Mouse (Mus musculus) heart, embryonic 14.5 days (tissue): ENCODE measurements around the gene Prkaa1. TPM values are rescaled to one million over a fixed set of nuclear protein-coding genes. Genes with fewer than 3 reads are reported as not detected.

Experiments
- ATAC-seq: fragments of 200-750 bp; cut with Nextera tagmentation; 2 replicates; pipeline ENCODE4 v1.8.0; 2017; ENCODE audit warnings: low read depth, moderate TSS enrichment; ENCODE audit not compliant: insufficient number of reproducible peaks, insufficient read depth, low FRiP score
- H3K27ac ChIP-seq, 2 experiments: fragments of 200-500 bp in 1 of 2; fragments of 300-500 bp in 1 of 2; sonication (generic) in 1 of 2; replicated peaks in 1 of 2; 2 replicates each; pipeline ENCODE4 v1.5.1; 2012 to 2014; ENCODE audit warnings: low read depth in 2 of 2, low read length in 2 of 2, control low read depth in 1 of 2, mild to moderate bottlenecking in 1 of 2, mixed read lengths in 1 of 2; ENCODE audit not compliant: control insufficient read depth in 1 of 2, insufficient read depth in 1 of 2
- H3K27me3 ChIP-seq: fragments of 300-500 bp; sonication (generic); 2 replicates; pipeline ENCODE4 v1.6.1; 2014; ENCODE audit warnings: mild to moderate bottlenecking, low read length, control low read depth; ENCODE audit not compliant: control insufficient read depth, insufficient read depth
- H3K36me3 ChIP-seq: fragments of 300-500 bp; sonication (generic); 2 replicates; pipeline ENCODE4 v1.6.1; 2014; ENCODE audit warnings: mild to moderate bottlenecking, control low read depth, low read length, mixed read lengths; ENCODE audit not compliant: control insufficient read depth, insufficient read depth
- H3K4me1 ChIP-seq, 2 experiments: fragments of 200-500 bp in 1 of 2; fragments of 300-500 bp in 1 of 2; sonication (generic) in 1 of 2; 2 replicates each; pipeline ENCODE4 v1.6.1; 2012 to 2014; ENCODE audit warnings: low read length in 2 of 2, control low read depth in 1 of 2, mixed read lengths in 1 of 2; ENCODE audit not compliant: control insufficient read depth in 2 of 2, insufficient read depth in 2 of 2
- H3K4me2 ChIP-seq: fragments of 300-500 bp; sonication (generic); 2 replicates; pipeline ENCODE4 v1.6.1; 2014; ENCODE audit warnings: mild to moderate bottlenecking, low read length
- H3K4me3 ChIP-seq, 2 experiments: fragments of 200-500 bp in 1 of 2; fragments of 300-500 bp in 1 of 2; sonication (generic) in 1 of 2; 2 replicates each; pipeline ENCODE4 v1.5.1; 2012 to 2014; ENCODE audit warnings: low read length in 2 of 2, mild to moderate bottlenecking in 2 of 2, control low read depth in 1 of 2, low read depth in 1 of 2, moderate library complexity in 1 of 2; ENCODE audit not compliant: control insufficient read depth in 1 of 2, insufficient read depth in 1 of 2
- H3K9ac ChIP-seq: fragments of 300-500 bp; sonication (generic); 2 replicates; pipeline ENCODE4 v1.6.1; 2014; ENCODE audit warnings: mild to moderate bottlenecking, low read length
- H3K9me3 ChIP-seq: fragments of 300-500 bp; sonication (generic); 2 replicates; pipeline ENCODE4 v1.6.1; 2016; ENCODE audit warnings: low read length, control low read depth; ENCODE audit not compliant: control insufficient read depth
- WGBS: fragments of 180-500 bp; shearing (Covaris S2); extraction: QIAGEN DNeasy Blood & Tissue Kit; methylation state at CpG from one replicate; pipeline ENCODE4 v1.1.7; 2014; 5-methylcytosine and 5-hydroxymethylcytosine counted together
- polyA plus RNA-seq: library from polyadenylated mRNA; unstranded; fragments of >200 nt; fragmentation: Nextera tagmentation; extraction: Ambion mirVana; gene quantifications from 2 replicates; pipeline ENCODE4 v1.2.1, GENCODE M21; 2014

Prkaa1 gene
- polyA plus RNA-seq, 1 experiment from 2014 or later: 20.9 TPM

DNA sequence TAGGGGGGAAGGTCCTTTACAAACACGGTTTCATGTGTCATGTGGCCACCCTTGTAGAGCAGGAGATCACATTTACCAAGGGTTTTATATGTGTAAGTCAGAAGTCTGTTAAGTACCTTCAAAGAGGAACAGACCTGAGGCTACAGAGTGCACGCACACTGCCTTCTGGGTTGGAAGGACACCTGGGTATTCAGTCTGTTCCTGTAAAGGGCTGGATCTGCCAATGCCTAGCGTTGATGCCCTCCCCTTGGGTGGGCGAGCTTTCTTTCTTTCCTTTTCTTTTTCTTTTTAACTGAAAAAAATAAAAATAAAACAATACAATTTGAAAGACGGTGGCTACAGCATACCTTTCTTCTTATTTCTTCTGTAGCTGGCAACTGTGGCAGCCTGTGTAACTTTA lies 11.4 kb downstream of the Prkaa1 start:
- Histone ChIP-seq H3K9ac (no peak overlapping the region), H3K9me3 (no peaks in the 10 kb centered on the region), H3K4me1 (peaks cover 10 to 20% of the 10 kb centered on the region in 2 experiments), H3K4me3 (no peak overlapping the region), H3K4me2 (no peak overlapping the region), H3K27ac (no peak overlapping the region), H3K27me3 (no peaks in the 10 kb centered on the region), H3K36me3 (no peaks in the 10 kb centered on the region)
- WGBS: 80% methylated on average over 5 of the region's 5 CpGs
- ATAC-seq: no peak

DNA sequence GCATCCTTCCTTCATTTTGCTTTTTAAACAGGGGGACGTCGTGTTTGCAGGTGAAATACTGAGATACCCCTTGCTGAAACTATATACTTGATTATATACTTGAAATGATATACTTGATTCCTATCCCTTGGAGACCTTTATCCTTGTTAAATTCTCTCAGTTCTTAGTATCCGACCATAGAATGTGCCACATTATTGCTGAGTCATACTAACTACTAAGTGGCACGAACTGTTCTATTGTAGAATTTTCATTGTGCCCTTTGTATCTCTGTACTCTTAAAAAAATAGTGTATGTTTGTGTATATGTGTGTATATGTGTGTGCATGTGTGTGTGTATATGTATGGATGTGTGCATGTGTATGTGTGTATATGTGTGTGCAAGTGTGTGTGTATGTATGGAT lies 12.7 kb downstream of the Prkaa1 start:
- Histone ChIP-seq H3K4me2 (no peak overlapping the region), H3K27ac (no peak overlapping the region), H3K9me3 (no peaks in the 10 kb centered on the region), H3K9ac (no peak overlapping the region), H3K4me1 (peaks cover 10 to 20% of the 10 kb centered on the region in 2 experiments), H3K4me3 (no peak overlapping the region), H3K27me3 (no peaks in the 10 kb centered on the region), H3K36me3 (peaks cover 4% of the 10 kb centered on the region; the same call in 1 of the 2 replicates)
- no peak for ATAC-seq
- 88% methylated on average over 4 of the region's 4 CpGs for WGBS

DNA sequence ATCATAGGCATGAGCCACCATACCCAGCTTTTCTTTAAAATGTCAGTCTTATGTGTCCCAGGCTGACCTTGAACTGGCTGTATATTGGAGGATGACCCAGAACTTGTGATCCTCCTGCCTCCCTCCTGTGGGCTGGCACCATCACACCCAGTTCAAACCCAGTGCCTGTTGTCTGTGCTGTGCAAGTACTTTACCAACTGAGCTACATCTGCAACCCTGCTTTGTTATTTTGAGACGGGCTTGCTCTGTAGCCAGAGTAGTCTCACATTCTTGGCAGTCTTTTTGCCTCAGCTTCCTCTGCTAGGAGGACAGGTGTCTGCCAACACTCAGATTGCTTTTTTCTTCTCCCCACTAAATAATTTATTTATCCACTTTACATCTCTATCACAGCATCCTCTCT lies 13.7 kb downstream of the Prkaa1 start:
- no peak overlapping the region for H3K4me2 ChIP-seq
- H3K4me3 ChIP-seq: no peak overlapping the region
- no peak overlapping the region for H3K27ac ChIP-seq
- no peaks in the 10 kb centered on the region for H3K9me3 ChIP-seq
- H3K4me1 ChIP-seq: peaks cover 10 to 20% of the 10 kb centered on the region in 2 experiments
- H3K27me3 ChIP-seq: no peaks in the 10 kb centered on the region
- 21% methylated on average over 1 of the region's 1 CpGs for WGBS
- ATAC-seq: no peak
- H3K9ac ChIP-seq: no peak overlapping the region
- H3K36me3 ChIP-seq: peaks cover 4% of the 10 kb centered on the region; the same call in 1 of the 2 replicates

DNA sequence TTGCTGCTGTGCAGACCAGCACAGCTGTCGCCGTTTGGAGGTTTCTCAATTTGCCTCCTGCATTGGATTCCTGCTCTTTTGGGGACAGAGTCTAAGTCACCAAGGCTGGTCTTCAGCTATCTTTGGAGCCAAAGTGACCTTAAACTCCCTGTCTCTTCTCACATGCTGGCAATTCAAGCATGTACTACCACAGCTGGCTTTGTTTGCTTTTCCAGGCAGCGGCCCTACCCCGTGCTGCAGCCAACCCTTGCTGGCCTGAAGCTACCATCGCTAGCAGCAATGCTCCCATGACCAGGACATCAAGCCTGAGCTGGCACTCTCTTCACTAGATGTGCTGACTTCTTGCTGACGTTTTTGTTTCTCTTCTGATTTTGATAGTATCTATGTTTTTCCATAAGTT lies 15.2 kb downstream of the Prkaa1 start:
- ATAC-seq: no peak
- Histone ChIP-seq H3K4me2 (no peak overlapping the region), H3K9ac (no peak overlapping the region), H3K4me1 (peaks cover 10 to 20% of the 10 kb centered on the region in 2 experiments), H3K27ac (no peak overlapping the region), H3K4me3 (no peak overlapping the region), H3K9me3 (no peaks in the 10 kb centered on the region), H3K27me3 (no peaks in the 10 kb centered on the region), H3K36me3 (peaks cover 15% of the 10 kb centered on the region)
- WGBS: 58% methylated on average over 6 of the region's 6 CpGs

DNA sequence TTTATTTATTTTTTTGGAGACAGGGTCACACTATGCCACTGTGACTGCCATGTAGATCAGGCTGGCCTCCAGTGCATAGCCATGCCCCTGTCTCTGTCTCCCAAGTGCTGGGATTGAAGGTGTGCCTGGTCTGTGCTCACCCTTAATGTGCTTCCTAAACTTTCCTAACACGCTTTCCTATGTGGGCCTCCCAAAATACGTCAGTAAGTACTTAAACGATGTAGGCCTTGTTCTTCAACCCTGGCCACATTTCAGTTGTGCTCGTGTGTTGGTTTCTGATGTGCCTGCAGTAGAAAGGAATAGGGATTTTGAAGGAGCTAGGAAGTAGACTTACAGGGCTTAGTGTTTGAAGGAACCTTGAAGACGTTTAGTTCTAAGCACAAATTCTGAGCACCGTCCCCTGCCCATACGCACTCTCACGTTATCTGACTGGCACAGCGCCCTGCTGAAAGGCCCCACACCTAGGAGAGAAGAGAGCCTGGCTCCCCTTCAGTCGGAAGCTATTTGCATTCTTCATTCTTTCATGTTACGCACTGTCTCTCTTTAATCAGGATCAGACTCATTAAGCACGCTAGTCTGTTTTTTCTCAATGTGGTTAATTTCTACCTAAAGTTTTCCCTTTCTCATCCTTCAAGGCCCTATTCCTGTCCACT lies 21.6 kb downstream of the Prkaa1 start:
- H3K27me3 ChIP-seq: no peaks in the 10 kb centered on the region
- H3K27ac ChIP-seq: no peak overlapping the region
- H3K9ac ChIP-seq: no peak overlapping the region
- H3K36me3 ChIP-seq: peaks cover 71% of the 10 kb centered on the region
- no peaks in the 10 kb centered on the region for H3K9me3 ChIP-seq
- H3K4me1 ChIP-seq: 0 out of 4 replicates have a peak, but pooled peaks cover 0 to 3% of the 10 kb centered on the region in 2 experiments
- ATAC-seq: no peak
- H3K4me2 ChIP-seq: no peak overlapping the region
- WGBS: 71% methylated on average over 12 of the region's 12 CpGs
- no peak overlapping the region for H3K4me3 ChIP-seq

DNA sequence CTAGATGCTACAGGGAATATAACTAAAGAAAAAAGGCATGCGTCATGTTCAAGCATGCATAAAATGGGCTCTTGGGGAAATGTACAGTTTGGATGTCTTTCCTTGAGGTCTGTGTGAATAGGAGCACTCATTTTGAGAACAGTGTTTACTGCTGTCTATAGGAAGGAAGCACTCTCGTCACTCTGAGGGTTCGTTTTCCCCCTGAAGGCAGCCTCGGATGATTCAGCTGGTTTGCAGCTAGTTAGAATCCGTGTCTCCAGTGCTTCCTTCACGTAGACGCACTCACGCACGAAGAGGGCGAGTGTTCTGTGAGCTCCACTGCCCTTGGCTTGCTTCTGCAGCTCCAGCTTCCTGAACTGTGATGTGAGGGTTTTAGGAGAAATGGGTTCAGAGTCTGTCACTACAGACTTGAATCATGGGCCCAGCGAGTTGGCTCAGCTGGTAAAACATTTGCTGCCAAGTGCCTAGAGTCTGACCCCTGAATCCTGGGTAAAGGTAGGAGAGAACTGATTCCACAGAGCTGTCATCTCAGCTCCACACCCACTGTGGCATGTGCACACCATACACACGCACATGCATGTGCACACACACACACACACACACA lies 29.7 kb downstream of the Prkaa1 start:
- H3K4me1 ChIP-seq: no peaks in the 10 kb centered on the region
- no peaks in the 10 kb centered on the region for H3K9me3 ChIP-seq
- no peak overlapping the region for H3K9ac ChIP-seq
- WGBS: 86% methylated on average over 12 of the region's 12 CpGs
- H3K36me3 ChIP-seq: peaks cover 78% of the 10 kb centered on the region
- no peak overlapping the region for H3K27ac ChIP-seq
- no peak overlapping the region for H3K4me3 ChIP-seq
- no peaks in the 10 kb centered on the region for H3K27me3 ChIP-seq
- no peak overlapping the region for H3K4me2 ChIP-seq
- ATAC-seq: no peak

DNA sequence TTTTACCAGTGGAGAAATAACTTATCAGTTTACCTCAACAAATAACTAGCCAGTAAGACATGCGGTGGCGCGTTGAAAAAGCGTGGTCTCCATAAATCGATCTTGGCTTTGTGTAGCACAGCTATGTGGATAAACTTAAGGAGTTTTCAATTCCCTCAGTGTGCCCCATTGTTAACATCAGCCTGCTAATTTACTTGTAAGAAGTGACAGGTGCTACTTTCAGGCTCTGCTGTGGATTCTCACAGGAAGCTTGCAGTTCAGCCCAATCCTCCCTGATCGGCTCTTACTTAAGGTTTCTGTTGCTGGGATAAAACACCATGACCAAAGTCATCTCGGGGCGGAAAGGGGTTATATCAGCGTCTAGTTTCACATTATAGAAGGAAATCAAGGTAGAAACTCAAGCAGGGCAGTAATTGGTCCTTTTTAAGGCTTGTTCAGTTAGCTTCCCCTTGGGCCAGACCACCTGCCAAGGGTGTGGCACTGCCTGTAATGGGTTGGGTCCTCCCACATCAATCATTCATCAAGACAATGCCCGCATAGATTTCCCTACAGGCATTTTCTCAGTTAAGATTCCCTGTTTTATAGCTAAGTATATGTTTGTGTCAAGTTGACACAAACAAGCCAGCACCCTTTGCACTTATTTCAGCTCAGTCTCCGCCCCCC lies 41.1 kb downstream of the Prkaa1 start:
- Histone ChIP-seq H3K4me2 (peak overlapping the region; percentile 89), H3K4me3 (peak overlapping the region; percentile 77 to 90), H3K27me3 (no peaks in the 10 kb centered on the region), H3K4me1 (peaks cover 0 to 13% of the 10 kb centered on the region in 2 experiments; a peak in 2 of 4 replicates), H3K9me3 (no peaks in the 10 kb centered on the region), H3K9ac (peak overlapping the region; percentile 88), H3K27ac (peak overlapping the region in 1 of 2 experiments; percentile 82; a peak in 2 of 4 replicates), H3K36me3 (peaks cover 14% of the 10 kb centered on the region)
- ATAC-seq: no peak
- WGBS: 42% methylated on average over 11 of the region's 11 CpGs
